Mouse (Mus musculus): ENCODE results near the gene Chmp6. TPM values are rescaled to one million over a fixed set of nuclear protein-coding genes. Genes with fewer than 3 reads are reported as not detected.

The Chmp6 gene
- total and polyA plus RNA-seq, 3 experiments, result 50.3 to 70.6 (median 59.7) TPM

GRCm38 (mm10) chr11:119918521-119918920 is 5.3 kb downstream of the Chmp6 start:
- H3K9ac ChIP-seq (ENCODE audit: insufficient read depth, low read depth), result no peak overlapping the region
- H3K79me2 ChIP-seq (replicated peaks; ENCODE audit: control insufficient read depth, extremely low read depth, insufficient read depth, poor library complexity, severe bottlenecking), result 0 out of 2 replicates have a peak, but pooled peaks cover 3% of the 10 kb centered on the region
- H3K4me2 ChIP-seq (ENCODE audit: insufficient read depth, low read depth, poor library complexity, severe bottlenecking), result no peak overlapping the region
- H3K27me3 ChIP-seq (replicated peaks), result no peaks in the 10 kb centered on the region
- H3K9me3 ChIP-seq (replicated peaks; ENCODE audit: low read length), result no peaks in the 10 kb centered on the region
- peaks cover 15 to 22% of the 10 kb centered on the region in 2 experiments for H3K4me1 ChIP-seq (ENCODE audit: control insufficient read depth in 1 of 2, insufficient read depth in 2 of 2)
- dilution Hi-C loops (cut with MboI; ENCODE audit: extremely low pct_ligation_motif_present, extremely low pct_unique_long_range_greater_than_20kb, low sequenced_read_pairs), result no loop called here
- H3K36me3 ChIP-seq (replicated peaks in 1 of 2; ENCODE audit: control insufficient read depth in 1 of 2, insufficient read depth in 1 of 2, low read length in 1 of 2), result peaks cover 45 to 65% of the 10 kb centered on the region in 2 experiments
- in situ Hi-C loops (cut with MboI; ENCODE audit: low pct_ligation_motif_present, low pct_unique_long_range_greater_than_20kb, low sequenced_read_pairs), result loop anchor here (5.0 to 10.0 kb wide), 2 partner anchors 79 to 176 kb away; partner anchors contain the start of genes Ndufaf8 and Tepsin
- no peak overlapping the region for H3K27ac ChIP-seq (ENCODE audit: insufficient read depth, low read depth)
- no peak for TF ChIP-seq MAX (IDR thresholded peaks at IDR 0.05; ENCODE audit: low read length)
- no peak for TF ChIP-seq ZNF384 (IDR thresholded peaks at IDR 0.05; ENCODE audit: low read depth, low read length)
- TF ChIP-seq SIN3A (IDR thresholded peaks at IDR 0.05; ENCODE audit: low read length), result no peak
- TF ChIP-seq MAZ (IDR thresholded peaks at IDR 0.05; ENCODE audit: low read depth, low read length), result no peak
- no peak for TF ChIP-seq ZMIZ1 (IDR thresholded peaks at IDR 0.05; ENCODE audit: low read depth, low read length)
- TF ChIP-seq ZC3H11A (IDR thresholded peaks at IDR 0.05; ENCODE audit: low read depth, low read length), result no peak
- TF ChIP-seq SMC3 (IDR thresholded peaks at IDR 0.05; ENCODE audit: low read depth, low read length), result no peak
- no peak for TF ChIP-seq TCF12 (IDR thresholded peaks at IDR 0.05; ENCODE audit: low read depth, low read length)
- no peak for TF ChIP-seq BHLHE40 (IDR thresholded peaks at IDR 0.05; ENCODE audit: low read depth, low read length)
- no peak for TF ChIP-seq PAX5 (IDR thresholded peaks at IDR 0.05; ENCODE audit: low read length)
- TF ChIP-seq ZKSCAN1 (IDR thresholded peaks at IDR 0.05; ENCODE audit: borderline replicate concordance, low read depth, low read length), result no peak
- TF ChIP-seq EP300 (IDR thresholded peaks at IDR 0.05; ENCODE audit: low read length), result no peak
- TF ChIP-seq CHD2 (IDR thresholded peaks at IDR 0.05; ENCODE audit: low read length), result no peak
- TF ChIP-seq NRF1 (IDR thresholded peaks at IDR 0.05; ENCODE audit: low read depth, low read length), result no peak
- no peak for TF ChIP-seq IRF4 (IDR thresholded peaks at IDR 0.05; ENCODE audit: low read depth, low read length)
- no peak for TF ChIP-seq ELF1 (IDR thresholded peaks at IDR 0.05; ENCODE audit: low read depth, low read length)
- no peak for TF ChIP-seq NELFE (IDR thresholded peaks at IDR 0.05; ENCODE audit: low read depth, low read length)
- no peak for TF ChIP-seq E2F4 (IDR thresholded peaks at IDR 0.05; ENCODE audit: insufficient replicate concordance, low read depth, low read length)
- H3K4me3 ChIP-seq (replicated peaks in 1 of 3; ENCODE audit: low read depth in 2 of 3, low read length in 2 of 3, poor library complexity in 1 of 3), result no peak overlapping the region
- DNase-seq (ENCODE audit: extremely low read depth), result no peak

- peaks cover 13 to 20% of the 10 kb centered on the region in 2 experiments for H3K4me1 ChIP-seq (ENCODE audit: control insufficient read depth in 1 of 2, insufficient read depth in 2 of 2)
- in situ Hi-C loops (cut with MboI; ENCODE audit: low pct_ligation_motif_present, low pct_unique_long_range_greater_than_20kb, low sequenced_read_pairs) (loop anchor here (5.0 to 10.0 kb wide), 2 partner anchors 78 to 175 kb away; partner anchors contain the start of genes Ndufaf8 and Tepsin), dilution Hi-C loops (cut with MboI; ENCODE audit: extremely low pct_ligation_motif_present, extremely low pct_unique_long_range_greater_than_20kb, low sequenced_read_pairs) (no loop called here)
- no peaks in the 10 kb centered on the region for H3K27me3 ChIP-seq (replicated peaks)
- 0 out of 2 replicates have a peak, but pooled peaks cover 3% of the 10 kb centered on the region for H3K79me2 ChIP-seq (replicated peaks; ENCODE audit: control insufficient read depth, extremely low read depth, insufficient read depth, poor library complexity, severe bottlenecking)
- no peak overlapping the region for H3K27ac ChIP-seq (ENCODE audit: insufficient read depth, low read depth)
- H3K9ac ChIP-seq (ENCODE audit: insufficient read depth, low read depth), result no peak overlapping the region
- no peak for TF ChIP-seq USF2 (conservative IDR thresholded peaks at IDR 0.05; ENCODE audit: low read depth, low read length)
- no peak for TF ChIP-seq TBP (conservative IDR thresholded peaks at IDR 0.05; ENCODE audit: low read depth, low read length)
- TF ChIP-seq UBTF (IDR thresholded peaks at IDR 0.05; ENCODE audit: low read depth, low read length), result no peak
- no peak for TF ChIP-seq ELF1 (IDR thresholded peaks at IDR 0.05; ENCODE audit: low read depth, low read length)
- no peak for TF ChIP-seq JUND (conservative IDR thresholded peaks at IDR 0.05; ENCODE audit: low read depth, low read length)
- no peak for TF ChIP-seq GABPA (IDR thresholded peaks at IDR 0.05; ENCODE audit: insufficient replicate concordance, low read depth, low read length)
- TF ChIP-seq ZKSCAN1 (IDR thresholded peaks at IDR 0.05; ENCODE audit: borderline replicate concordance, low read depth, low read length), result no peak
- TF ChIP-seq IRF4 (IDR thresholded peaks at IDR 0.05; ENCODE audit: low read depth, low read length), result no peak
- TF ChIP-seq MAFK (IDR thresholded peaks at IDR 0.05; ENCODE audit: insufficient replicate concordance, low read length), result no peak
- no peak for DNase-seq (ENCODE audit: extremely low read depth)
- no peaks in the 10 kb centered on the region for H3K9me3 ChIP-seq (replicated peaks; ENCODE audit: low read length)
- peaks cover 45 to 65% of the 10 kb centered on the region in 2 experiments for H3K36me3 ChIP-seq (replicated peaks in 1 of 2; ENCODE audit: control insufficient read depth in 1 of 2, insufficient read depth in 1 of 2, low read length in 1 of 2)
- no peak overlapping the region for H3K4me2 ChIP-seq (ENCODE audit: insufficient read depth, low read depth, poor library complexity, severe bottlenecking)
- no peak overlapping the region for H3K4me3 ChIP-seq (replicated peaks in 1 of 3; ENCODE audit: low read depth in 2 of 3, low read length in 2 of 3, poor library complexity in 1 of 3)
Measured at GRCm38 (mm10) chr11:119919432-119919831, 6.2 kb downstream of the Chmp6 start.
